Mouse (Mus musculus): ENCODE measurements around the gene Ifitm2. TPM values are rescaled to one million over a fixed set of nuclear protein-coding genes. Genes with fewer than 3 reads are reported as not detected.

Ifitm2 gene
- total and polyA plus RNA-seq, 2 experiments from 2014 or later: 79.1 to 200 TPM

- Histone ChIP-seq H3K4me2 (ENCODE audit: low read depth, low read length, poor library complexity, severe bottlenecking) (no peak overlapping the region), H3K36me3 (ENCODE audit: insufficient read depth, low read length) (no peaks in the 10 kb centered on the region), H3K27ac (ENCODE audit: low read depth, low read length) (no peak overlapping the region), H3K9ac (replicated peaks; ENCODE audit: low read length, poor library complexity, severe bottlenecking) (no peak overlapping the region), H3K4me1 (ENCODE audit: insufficient read depth, low read length) (peaks cover 5% of the 10 kb centered on the region; the same call in 1 of the 2 replicates), H3K4me3 (ENCODE audit: low read depth, low read length) (no peak overlapping the region), H3K9me3 (ENCODE audit: low read length) (no peaks in the 10 kb centered on the region), H3K27me3 (ENCODE audit: insufficient read depth, low read length) (peaks cover 33% of the 10 kb centered on the region)
- ATAC-seq (ENCODE audit: low FRiP score) (no peak), DNase-seq (ENCODE audit: low spot score) (no peak)
- no peak for TF ChIP-seq CTCF (IDR thresholded peaks at IDR 0.05)
- 91% methylated on average over 6 of the region's 6 CpGs for WGBS
These were observed 28.6 kb downstream of the Ifitm2 start for GRCm38 (mm10) chr7:140927181-140927580.

GRCm38 (mm10) chr7:140923070-140923775 is 32.6 kb downstream of the Ifitm2 start:
- 22% methylated on average over 30 of the region's 30 CpGs for WGBS
- no peaks in the 10 kb centered on the region for H3K9me3 ChIP-seq (ENCODE audit: low read length)
- peaks cover 9% of the 10 kb centered on the region; the same call in 1 of the 2 replicates for H3K4me1 ChIP-seq (ENCODE audit: insufficient read depth, low read length)
- H3K27me3 ChIP-seq (ENCODE audit: insufficient read depth, low read length): peaks cover 60% of the 10 kb centered on the region
- no peak overlapping the region for H3K27ac ChIP-seq (ENCODE audit: low read depth, low read length)
- no peaks in the 10 kb centered on the region for H3K36me3 ChIP-seq (ENCODE audit: insufficient read depth, low read length)
- DNase-seq (ENCODE audit: low spot score) (no peak), ATAC-seq (ENCODE audit: low FRiP score) (no peak)
- no peak for TF ChIP-seq CTCF (IDR thresholded peaks at IDR 0.05)
- H3K4me2 ChIP-seq (ENCODE audit: low read depth, low read length, poor library complexity, severe bottlenecking): peak overlapping the region; percentile 80
- H3K9ac ChIP-seq (replicated peaks; ENCODE audit: low read length, poor library complexity, severe bottlenecking): peak overlapping the region; percentile 25; the same call in 1 of the 2 replicates
- peak overlapping the region; percentile 40 for H3K4me3 ChIP-seq (ENCODE audit: low read depth, low read length)

- H3K4me2 ChIP-seq (ENCODE audit: low read depth, low read length, poor library complexity, severe bottlenecking): peak overlapping the region; percentile 80
- H3K9ac ChIP-seq (replicated peaks; ENCODE audit: low read length, poor library complexity, severe bottlenecking): peak overlapping the region; percentile 25
- H3K4me3 ChIP-seq (ENCODE audit: low read depth, low read length): peak overlapping the region; percentile 40
- ATAC-seq (ENCODE audit: low FRiP score) (0 out of 2 replicates have a peak, but pooled peaks have one; percentile 54), DNase-seq (ENCODE audit: low spot score) (peak; percentile 45)
- no peaks in the 10 kb centered on the region for H3K36me3 ChIP-seq (ENCODE audit: insufficient read depth, low read length)
- no peaks in the 10 kb centered on the region for H3K9me3 ChIP-seq (ENCODE audit: low read length)
- H3K4me1 ChIP-seq (ENCODE audit: insufficient read depth, low read length): peaks cover 9% of the 10 kb centered on the region; the same call in 1 of the 2 replicates
- under 1% methylated on average over 49 of the region's 49 CpGs for WGBS
- H3K27ac ChIP-seq (ENCODE audit: low read depth, low read length): no peak overlapping the region
- no peak for TF ChIP-seq CTCF (IDR thresholded peaks at IDR 0.05)
- H3K27me3 ChIP-seq (ENCODE audit: insufficient read depth, low read length): peaks cover 60% of the 10 kb centered on the region
These were observed 33.3 kb downstream of the Ifitm2 start for GRCm38 (mm10) chr7:140922398-140923069.

- peaks cover 60% of the 10 kb centered on the region for H3K27me3 ChIP-seq (ENCODE audit: insufficient read depth, low read length)
- H3K4me3 ChIP-seq (ENCODE audit: low read depth, low read length): peak overlapping the region; percentile 40; the same call in 1 of the 2 replicates
- TF ChIP-seq CTCF (IDR thresholded peaks at IDR 0.05): no peak
- 27% methylated on average over 22 of the region's 22 CpGs for WGBS
- peak overlapping the region; percentile 80; the same call in 1 of the 2 replicates for H3K4me2 ChIP-seq (ENCODE audit: low read depth, low read length, poor library complexity, severe bottlenecking)
- H3K9me3 ChIP-seq (ENCODE audit: low read length): no peaks in the 10 kb centered on the region
- H3K4me1 ChIP-seq (ENCODE audit: insufficient read depth, low read length): peaks cover 9% of the 10 kb centered on the region; the same call in 1 of the 2 replicates
- H3K27ac ChIP-seq (ENCODE audit: low read depth, low read length): no peak overlapping the region
- H3K36me3 ChIP-seq (ENCODE audit: insufficient read depth, low read length): no peaks in the 10 kb centered on the region
- ATAC-seq (ENCODE audit: low FRiP score): no peak
- no peak for DNase-seq (ENCODE audit: low spot score)
- no peak overlapping the region for H3K9ac ChIP-seq (replicated peaks; ENCODE audit: low read length, poor library complexity, severe bottlenecking)
These were observed 34.4 kb downstream of the Ifitm2 start for GRCm38 (mm10) chr7:140921225-140921975.

GRCm38 (mm10) chr7:140920418-140921029 is 35.3 kb downstream of the Ifitm2 start, which contains the start of gene Nlrp6:
TSS of gene Nlrp6 (plus strand) at chr7:140920902.
- peaks cover 9% of the 10 kb centered on the region; the same call in 1 of the 2 replicates for H3K4me1 ChIP-seq (ENCODE audit: insufficient read depth, low read length)
- no peak within 1 kb of the TSS for H3K9ac ChIP-seq (replicated peaks; ENCODE audit: low read length, poor library complexity, severe bottlenecking)
- TF ChIP-seq CTCF (IDR thresholded peaks at IDR 0.05): no peak
- no peaks in the 10 kb centered on the region for H3K9me3 ChIP-seq (ENCODE audit: low read length)
- DNase-seq (ENCODE audit: low spot score): no peak
- peaks cover 60% of the 10 kb centered on the region for H3K27me3 ChIP-seq (ENCODE audit: insufficient read depth, low read length)
- 82% methylated on average over 8 of the region's 8 CpGs for WGBS
- no peak within 1 kb of the TSS; the same call in 1 of the 2 replicates for H3K4me3 ChIP-seq (ENCODE audit: low read depth, low read length)
- H3K4me2 ChIP-seq (ENCODE audit: low read depth, low read length, poor library complexity, severe bottlenecking): no peak within 1 kb of the TSS
- no peak within 1 kb of the TSS for H3K27ac ChIP-seq (ENCODE audit: low read depth, low read length)
- ATAC-seq (ENCODE audit: low FRiP score): no peak
- H3K36me3 ChIP-seq (ENCODE audit: insufficient read depth, low read length): no peaks in the 10 kb centered on the region
